In genomic region chr7:105650639-105651435, GRCm38 (mm10) we compare ENCODE assay signal across 8 mouse cellular contexts. TPM values are rescaled to one million over a fixed set of nuclear protein-coding genes. Genes with fewer than 3 reads are reported as not detected.
A peak's percentile ranks its signal among the peaks of the same experiment; 100 is the strongest.
DNase-seq lines count a peak whose midpoint lies in the region; ATAC-seq and TF ChIP-seq lines count a peak whose summit lies in the region.

TSS of gene Dnhd1 (plus strand) at chr7:105650827.

- H3K9ac ChIP-seq in embryonic facial prominence, embryonic 14.5 days (ENCODE audit: low read depth, low read length): peak within 1 kb of the TSS; percentile 54
- peak within 1 kb of the TSS; percentile 55 for H3K9ac ChIP-seq in liver, embryonic 16.5 days (ENCODE audit: low read depth, low read length)
- H3K9ac ChIP-seq in neural tube, embryonic 11.5 days (ENCODE audit: low read length): 0 out of 2 replicates have a peak within 1 kb of the TSS, but pooled peaks have one; percentile 35

- H3K27ac ChIP-seq in bone marrow macrophage, adult 2 months (ENCODE audit: insufficient read depth, low read depth, low read length): no peak within 1 kb of the TSS
- peak within 1 kb of the TSS; percentile 70 for H3K27ac ChIP-seq in embryonic facial prominence, embryonic 14.5 days (replicated peaks; ENCODE audit: low read depth, low read length)
- no peak within 1 kb of the TSS; the same call in 1 of the 2 replicates for H3K27ac ChIP-seq in liver, embryonic 16.5 days (ENCODE audit: low read length)
- no peak within 1 kb of the TSS for H3K27ac ChIP-seq in neural tube, embryonic 11.5 days (ENCODE audit: low read depth, low read length)

- peak; percentile 89 for DNase-seq in embryonic facial prominence, embryonic 14.5 days (ENCODE audit: low spot score)
- DNase-seq in heart, adult 9 months (ENCODE audit: low spot score in 2 of 2): peak; percentile 78 to 80
- peak; percentile 89 to 94 for DNase-seq in kidney, adult 8-10 months
- peak; percentile 78 for DNase-seq in neural tube, embryonic 11.5 days (ENCODE audit: low spot score)
- peak; percentile 82 for DNase-seq in testis, postnatal 10 days (ENCODE audit: low spot score)

- peak within 1 kb of the TSS; percentile 39 for H3K4me3 ChIP-seq in bone marrow macrophage, adult 2 months (ENCODE audit: insufficient read depth, low read length)
- H3K4me3 ChIP-seq in embryonic facial prominence, embryonic 14.5 days (ENCODE audit: low read depth, low read length): peak within 1 kb of the TSS; percentile 44
- H3K4me3 ChIP-seq in liver, embryonic 16.5 days (ENCODE audit: low read depth, low read length): peak within 1 kb of the TSS; percentile 59
- peak within 1 kb of the TSS; percentile 30 for H3K4me3 ChIP-seq in neural tube, embryonic 11.5 days (ENCODE audit: low read depth, low read length)

- peak within 1 kb of the TSS; percentile 74 for H3K4me2 ChIP-seq in embryonic facial prominence, embryonic 14.5 days (ENCODE audit: low read depth, low read length)
- peak within 1 kb of the TSS; percentile 81 for H3K4me2 ChIP-seq in liver, embryonic 16.5 days (ENCODE audit: low read depth, low read length)
- peak within 1 kb of the TSS; percentile 55 for H3K4me2 ChIP-seq in neural tube, embryonic 11.5 days (ENCODE audit: low read depth)

- H3K4me1 ChIP-seq in bone marrow macrophage, adult 2 months (ENCODE audit: control insufficient read depth, insufficient read depth, low read length): peaks cover 3% of the 10 kb centered on the region
- no peaks in the 10 kb centered on the region for H3K4me1 ChIP-seq in embryonic facial prominence, embryonic 14.5 days (ENCODE audit: control insufficient read depth, insufficient read depth, low read length)
- H3K4me1 ChIP-seq in liver, embryonic 16.5 days (ENCODE audit: control insufficient read depth, low read depth, low read length): peaks cover 4% of the 10 kb centered on the region
- H3K4me1 ChIP-seq in neural tube, embryonic 11.5 days (ENCODE audit: control insufficient read depth, insufficient read depth, low read length): peaks cover 3% of the 10 kb centered on the region; the same call in 1 of the 2 replicates

- TF ChIP-seq CTCF in bone marrow macrophage, adult 2 months (IDR thresholded peaks at IDR 0.05; ENCODE audit: low read depth, low read length): peak; percentile 30; the same call in 1 of the 2 replicates

- no peaks in the 10 kb centered on the region for H3K27me3 ChIP-seq in embryonic facial prominence, embryonic 14.5 days (replicated peaks; ENCODE audit: control insufficient read depth, insufficient read depth, low read length)
- H3K27me3 ChIP-seq in liver, embryonic 16.5 days (ENCODE audit: control insufficient read depth, insufficient read depth, low read depth, low read length): no peaks in the 10 kb centered on the region
- H3K27me3 ChIP-seq in neural tube, embryonic 11.5 days (ENCODE audit: control insufficient read depth, insufficient read depth, low read length): no peaks in the 10 kb centered on the region

- peak; percentile 96 for ATAC-seq in CD4-positive, CD25-positive, alpha-beta regulatory T cell, adult 4 months
- peak; percentile 96 for ATAC-seq in embryonic facial prominence, embryonic 14.5 days (ENCODE audit: low read depth)
- peak; percentile 92 for ATAC-seq in liver, embryonic 16.5 days (ENCODE audit: low read depth)
- peak; percentile 92 for ATAC-seq in neural tube, embryonic 11.5 days (ENCODE audit: insufficient read depth, low FRiP score, low TSS enrichment)

- H3K36me3 ChIP-seq in embryonic facial prominence, embryonic 14.5 days (ENCODE audit: control insufficient read depth, insufficient read depth, low read length): 0 out of 2 replicates have a peak, but pooled peaks cover 4% of the 10 kb centered on the region
- H3K36me3 ChIP-seq in liver, embryonic 16.5 days (ENCODE audit: control insufficient read depth, insufficient read depth): no peaks in the 10 kb centered on the region
- H3K36me3 ChIP-seq in neural tube, embryonic 11.5 days (ENCODE audit: control insufficient read depth, insufficient read depth, low read length): no peaks in the 10 kb centered on the region

- WGBS in embryonic facial prominence, embryonic 14.5 days: under 1% methylated on average over 15 of the region's 17 CpGs
- 2% methylated on average over 17 of the region's 17 CpGs for WGBS in liver, embryonic 16.5 days (ENCODE audit: insufficient replicate concordance)
- 2% methylated on average over 17 of the region's 17 CpGs for WGBS in neural tube, embryonic 11.5 days

- TF ChIP-seq POLR2A in bone marrow macrophage, adult 2 months (IDR thresholded peaks at IDR 0.05; ENCODE audit: borderline replicate concordance, low read depth, low read length): no peak

- H3K9me3 ChIP-seq in embryonic facial prominence, embryonic 14.5 days (ENCODE audit: control insufficient read depth, low read length): no peaks in the 10 kb centered on the region
- H3K9me3 ChIP-seq in liver, embryonic 16.5 days (replicated peaks; ENCODE audit: control insufficient read depth, low read length): no peaks in the 10 kb centered on the region
- no peaks in the 10 kb centered on the region for H3K9me3 ChIP-seq in neural tube, embryonic 11.5 days (ENCODE audit: control insufficient read depth, low read length)

RNA-seq across cellular contexts. Expression of gene Dnhd1, which starts in this region (rescaled TPM):
- polyA plus RNA-seq in CD4-positive, CD25-positive, alpha-beta regulatory T cell, adult 4 months (2017; shearing (Covaris generic)): 1 to 10 TPM in 1 of 2 experiments, under 1 TPM in 1; 0.83 to 3.2 TPM
- 3.7 and 5.8 TPM in 2 replicates for polyA plus RNA-seq in bone marrow macrophage, adult 2 months (2012; ENCODE audit: insufficient read depth, insufficient read length, missing spikeins)
- 0.45 and 2.3 TPM in 2 replicates for polyA plus RNA-seq in embryonic facial prominence, embryonic 14.5 days (2014; fragmentation: Nextera tagmentation; extraction: Ambion mirVana)
- polyA plus RNA-seq in liver, embryonic 16.5 days (2015; fragmentation: Nextera tagmentation; extraction: Ambion mirVana): 0.13 and 0.16 TPM in 2 replicates
- 0.50 and 2.0 TPM in 2 replicates for polyA plus RNA-seq in neural tube, embryonic 11.5 days (2014; fragmentation: Nextera tagmentation; extraction: Ambion mirVana)

Comparison
In these comparisons a context has a peak if more than half of its experiments do, and no peak if none do; other contexts are left out.
1. Peak in ATAC-seq, H3K4me3 ChIP-seq, H3K9ac ChIP-seq and H3K4me2 ChIP-seq in liver, embryonic 16.5 days; RNA of the gene not detected or under 1 TPM.